Mouse (Mus musculus): ENCODE measurements around the gene Mfsd12. TPM values are rescaled to one million over a fixed set of nuclear protein-coding genes. Genes with fewer than 3 reads are reported as not detected.

Mfsd12 gene
- 11.3 and 11.6 TPM in 2 replicates for polyA plus RNA-seq (2015; fragmentation: Nextera tagmentation; extraction: Ambion mirVana)

- no peak for TF ChIP-seq CTCF (IDR thresholded peaks at IDR 0.05; ENCODE audit: low read depth)
- H3K4me2 ChIP-seq (ENCODE audit: low read length): peak within 1 kb of the TSS; percentile 99
- H3K27me3 ChIP-seq (ENCODE audit: insufficient read depth, low read length): no peaks in the 10 kb centered on the region
- H3K9me3 ChIP-seq (replicated peaks; ENCODE audit: low read length): no peaks in the 10 kb centered on the region
- peak; percentile 91 for DNase-seq (ENCODE audit: low spot score)
- peaks cover 16% of the 10 kb centered on the region; the same call in 1 of the 2 replicates for H3K4me1 ChIP-seq (replicated peaks; ENCODE audit: insufficient read depth, low read length)
- no peak within 1 kb of the TSS for H3K27ac ChIP-seq
- ATAC-seq (replicated peaks; ENCODE audit: low FRiP score, low read depth): peak; percentile 71
- no peaks in the 10 kb centered on the region for H3K36me3 ChIP-seq (ENCODE audit: insufficient read depth, low read length)
- 2% methylated on average over 79 of the region's 79 CpGs for WGBS
- H3K9ac ChIP-seq (ENCODE audit: low read depth, low read length): peak within 1 kb of the TSS; percentile 78
- H3K4me3 ChIP-seq (replicated peaks; ENCODE audit: low read depth, low read length): peak within 1 kb of the TSS; percentile 64
Measured at GRCm38 (mm10) chr10:81356991-81357844, at the start of gene Mfsd12. Gene Mfsd12, plus strand, starts transcription at chr10:81357491.

GRCm38 (mm10) chr10:81309571-81309970, 47.7 kb upstream of the Mfsd12 start:
- DNase-seq (ENCODE audit: low spot score): no peak
- H3K9ac ChIP-seq (ENCODE audit: low read depth, low read length): no peak overlapping the region

GRCm38 (mm10) chr10:81313581-81313980, 43.7 kb upstream of the Mfsd12 start:
- Histone ChIP-seq H3K27ac (no peak overlapping the region), H3K27me3 (ENCODE audit: insufficient read depth, low read length) (no peaks in the 10 kb centered on the region), H3K9ac (ENCODE audit: low read depth, low read length) (no peak overlapping the region), H3K36me3 (ENCODE audit: insufficient read depth, low read length) (peaks cover 56% of the 10 kb centered on the region), H3K4me3 (replicated peaks; ENCODE audit: low read depth, low read length) (no peak overlapping the region), H3K4me2 (ENCODE audit: low read length) (no peak overlapping the region), H3K9me3 (replicated peaks; ENCODE audit: low read length) (no peaks in the 10 kb centered on the region), H3K4me1 (replicated peaks; ENCODE audit: insufficient read depth, low read length) (peaks cover 11% of the 10 kb centered on the region)
- ATAC-seq (replicated peaks; ENCODE audit: low FRiP score, low read depth) (no peak), DNase-seq (ENCODE audit: low spot score) (no peak)
- WGBS: 93% methylated on average over 13 of the region's 13 CpGs
- no peak for TF ChIP-seq CTCF (IDR thresholded peaks at IDR 0.05; ENCODE audit: low read depth)

More at GRCm38 (mm10) chr10:81309571-81309970, 47.7 kb upstream of the Mfsd12 start:
- Histone ChIP-seq H3K36me3 (ENCODE audit: insufficient read depth, low read length) (peaks cover 69% of the 10 kb centered on the region), H3K9me3 (replicated peaks; ENCODE audit: low read length) (no peaks in the 10 kb centered on the region), H3K4me2 (ENCODE audit: low read length) (no peak overlapping the region), H3K27ac (no peak overlapping the region), H3K27me3 (ENCODE audit: insufficient read depth, low read length) (no peaks in the 10 kb centered on the region), H3K4me1 (replicated peaks; ENCODE audit: insufficient read depth, low read length) (no peaks in the 10 kb centered on the region), H3K4me3 (replicated peaks; ENCODE audit: low read depth, low read length) (no peak overlapping the region)
- TF ChIP-seq CTCF (IDR thresholded peaks at IDR 0.05; ENCODE audit: low read depth): no peak
- WGBS: 81% methylated on average over 5 of the region's 5 CpGs
- no peak for ATAC-seq (replicated peaks; ENCODE audit: low FRiP score, low read depth)

GRCm38 (mm10) chr10:81314201-81314600, 43.1 kb upstream of the Mfsd12 start:
- H3K4me3 ChIP-seq (replicated peaks; ENCODE audit: low read depth, low read length): no peak overlapping the region
- peaks cover 53% of the 10 kb centered on the region for H3K36me3 ChIP-seq (ENCODE audit: insufficient read depth, low read length)
- H3K27me3 ChIP-seq (ENCODE audit: insufficient read depth, low read length): no peaks in the 10 kb centered on the region
- H3K9ac ChIP-seq (ENCODE audit: low read depth, low read length): no peak overlapping the region
- no peak overlapping the region for H3K27ac ChIP-seq
- no peak for ATAC-seq (replicated peaks; ENCODE audit: low FRiP score, low read depth)
- no peak for TF ChIP-seq CTCF (IDR thresholded peaks at IDR 0.05; ENCODE audit: low read depth)
- WGBS: 77% methylated on average over 7 of the region's 7 CpGs
- peaks cover 13% of the 10 kb centered on the region for H3K4me1 ChIP-seq (replicated peaks; ENCODE audit: insufficient read depth, low read length)
- no peak for DNase-seq (ENCODE audit: low spot score)
- no peak overlapping the region for H3K4me2 ChIP-seq (ENCODE audit: low read length)
- H3K9me3 ChIP-seq (replicated peaks; ENCODE audit: low read length): no peaks in the 10 kb centered on the region

GRCm38 (mm10) chr10:81315587-81315986, 41.7 kb upstream of the Mfsd12 start:
- ATAC-seq (replicated peaks; ENCODE audit: low FRiP score, low read depth) (no peak), DNase-seq (ENCODE audit: low spot score) (no peak)
- H3K36me3 ChIP-seq (ENCODE audit: insufficient read depth, low read length): peaks cover 41% of the 10 kb centered on the region
- peaks cover 20% of the 10 kb centered on the region for H3K4me1 ChIP-seq (replicated peaks; ENCODE audit: insufficient read depth, low read length)
- H3K4me2 ChIP-seq (ENCODE audit: low read length): no peak overlapping the region
- no peaks in the 10 kb centered on the region for H3K9me3 ChIP-seq (replicated peaks; ENCODE audit: low read length)
- H3K4me3 ChIP-seq (replicated peaks; ENCODE audit: low read depth, low read length): no peak overlapping the region
- 0 out of 2 replicates have a peak overlapping the region, but pooled peaks have one; percentile 87 for H3K27ac ChIP-seq
- H3K9ac ChIP-seq (ENCODE audit: low read depth, low read length): no peak overlapping the region
- TF ChIP-seq CTCF (IDR thresholded peaks at IDR 0.05; ENCODE audit: low read depth): no peak
- H3K27me3 ChIP-seq (ENCODE audit: insufficient read depth, low read length): no peaks in the 10 kb centered on the region
- WGBS: 93% methylated on average over 16 of the region's 16 CpGs

- 0 out of 2 replicates have a peak, but pooled peaks have one; percentile 3 for ATAC-seq (replicated peaks; ENCODE audit: low FRiP score, low read depth)
- WGBS: 39% methylated on average over 16 of the region's 16 CpGs
- Histone ChIP-seq H3K4me2 (ENCODE audit: low read length) (peak overlapping the region; percentile 70), H3K27me3 (ENCODE audit: insufficient read depth, low read length) (no peaks in the 10 kb centered on the region), H3K27ac (peak overlapping the region; percentile 87), H3K9ac (ENCODE audit: low read depth, low read length) (peak overlapping the region; percentile 44), H3K36me3 (ENCODE audit: insufficient read depth, low read length) (peaks cover 32% of the 10 kb centered on the region), H3K4me1 (replicated peaks; ENCODE audit: insufficient read depth, low read length) (peaks cover 20% of the 10 kb centered on the region), H3K9me3 (replicated peaks; ENCODE audit: low read length) (no peaks in the 10 kb centered on the region), H3K4me3 (replicated peaks; ENCODE audit: low read depth, low read length) (peak overlapping the region; percentile 24)
- DNase-seq (ENCODE audit: low spot score): peak; percentile 65
- TF ChIP-seq CTCF (IDR thresholded peaks at IDR 0.05; ENCODE audit: low read depth): peak; percentile 66
Measured at GRCm38 (mm10) chr10:81316338-81317060, 40.8 kb upstream of the Mfsd12 start.

Data from kidney, postnatal 0 days (tissue).